Mouse (Mus musculus) embryo, embryonic 11 days (tissue): ENCODE measurements around the gene Gm20518.
A peak's percentile ranks its signal among the peaks of the same experiment; 100 is the strongest.

Experiments used
- DNase-seq: peaks from one replicate; pipeline ENCODE4 v3.0.0-alpha.2; 2015

Gene Gm20518

DNA sequence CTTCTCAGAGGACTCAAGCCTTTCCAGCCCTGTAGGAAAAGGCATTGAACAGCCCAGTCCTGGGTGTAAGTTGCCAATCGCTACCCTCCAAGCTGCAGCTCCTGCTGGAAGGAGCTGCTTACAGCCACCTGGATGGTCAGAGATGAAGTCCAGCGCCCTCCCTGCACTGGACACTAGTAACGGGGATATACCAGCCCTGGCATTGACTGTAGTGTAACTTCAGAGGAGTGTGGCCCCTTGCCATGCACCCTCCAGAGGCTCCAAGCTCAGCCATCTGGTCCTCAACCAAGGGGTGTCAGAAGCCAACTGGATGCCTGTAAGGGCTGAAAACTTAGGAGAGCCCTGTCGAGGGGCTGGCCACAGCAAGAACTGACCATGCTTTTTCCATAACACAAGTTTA, 51.5 kb downstream of the Gm20518 start:
- DNase-seq = no peak

GRCm38 (mm10) chr16:17838051-17838450, 53.4 kb downstream of the Gm20518 start, which contains the start of gene Car15:
Car15 (minus strand) TSS chr16:17838364.
- no peak for DNase-seq

DNA sequence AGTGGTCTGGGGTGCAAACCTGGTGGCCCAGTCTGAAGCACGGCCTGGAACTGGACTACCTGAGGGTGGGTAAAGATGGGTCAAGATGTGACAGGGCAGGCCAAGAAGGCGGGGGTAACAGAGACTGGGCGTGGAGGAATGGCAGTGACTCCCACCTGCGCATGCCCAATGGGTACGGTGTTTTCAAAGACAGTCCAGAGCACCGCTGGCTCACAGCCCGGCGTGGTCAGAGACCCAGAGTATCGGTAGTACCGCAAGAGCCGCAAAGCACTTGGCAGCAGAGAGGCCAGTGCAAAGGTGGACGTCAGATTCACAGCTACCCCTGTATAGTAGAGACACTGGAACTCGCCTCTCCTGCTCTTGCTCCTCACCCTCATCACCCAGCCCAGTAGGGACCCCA, 56.0 kb downstream of the Gm20518 start:
- no peak for DNase-seq

GRCm38 (mm10) chr16:17834543-17834942, 56.9 kb downstream of the Gm20518 start:
- no peak for DNase-seq

DNA sequence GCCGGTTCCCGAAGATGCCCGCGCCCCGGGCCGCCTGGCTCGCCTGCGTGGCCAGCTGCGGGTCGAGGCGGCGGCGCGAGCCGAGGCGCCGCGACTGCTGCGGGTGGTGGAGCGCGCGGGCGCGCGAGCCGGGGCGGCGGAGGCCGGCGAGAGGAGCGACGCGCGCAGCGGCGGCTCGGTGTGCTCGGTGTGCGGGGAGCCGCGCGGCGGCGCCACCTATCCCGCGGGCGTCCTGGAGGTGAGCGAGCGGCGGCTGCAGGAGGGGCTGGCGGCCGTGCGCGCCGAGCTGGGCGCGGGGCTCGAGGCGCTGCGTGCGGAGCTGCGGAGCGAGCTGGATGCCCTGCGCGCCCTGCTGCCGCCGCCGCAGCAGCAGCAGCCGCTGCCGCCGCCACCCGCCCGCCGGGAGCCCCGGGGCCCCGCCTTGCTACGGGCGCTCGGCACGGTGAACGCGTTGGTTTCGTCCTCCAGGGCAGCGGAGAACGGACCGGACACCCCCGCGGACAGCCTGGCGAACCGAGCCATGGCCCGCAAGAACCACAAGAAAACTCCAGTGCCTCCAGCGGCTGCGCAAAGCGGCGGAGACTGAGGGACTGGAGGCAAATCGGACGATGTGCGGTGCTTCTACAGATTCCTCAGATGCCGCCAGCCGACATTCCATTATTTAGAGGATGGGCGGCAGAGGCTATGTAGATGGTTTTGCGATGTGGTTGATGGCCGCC, 57.6 kb downstream of the Gm20518 start:
- DNase-seq = peak; percentile 69

- peak; percentile 65 for DNase-seq
These were observed 58.2 kb downstream of the Gm20518 start for GRCm38 (mm10) chr16:17833321-17833680.

DNA sequence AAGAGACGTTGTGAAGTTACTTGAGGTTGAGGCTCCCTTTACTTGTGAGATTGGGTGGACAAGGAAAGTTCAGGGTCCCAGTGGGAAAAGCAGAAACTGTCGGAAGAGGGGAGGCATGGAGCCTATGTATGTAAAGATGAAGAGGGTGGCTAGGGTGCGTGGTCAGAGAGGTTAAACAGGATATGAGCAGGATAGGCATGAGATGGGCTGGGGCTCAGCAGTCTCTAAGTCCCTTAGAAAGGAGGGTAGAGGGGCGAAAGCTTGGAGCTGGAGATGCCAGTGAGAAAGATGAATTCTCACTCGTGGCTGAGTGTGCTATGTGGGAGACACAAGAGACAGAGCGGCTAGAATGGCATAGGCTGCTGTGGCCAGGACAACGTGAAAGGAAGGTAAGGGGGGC, 58.6 kb downstream of the Gm20518 start, which contains the start of gene B830017H08Rik:
Gene B830017H08Rik, plus strand, starts transcription at position 301 of the 400 bp plus-strand sequence.
- no peak for DNase-seq

GRCm38 (mm10) chr16:17831781-17832180, 59.7 kb downstream of the Gm20518 start:
- peak; percentile 53 for DNase-seq

GRCm38 (mm10) chr16:17830385-17831178, 60.9 kb downstream of the Gm20518 start:
- no peak for DNase-seq

DNA sequence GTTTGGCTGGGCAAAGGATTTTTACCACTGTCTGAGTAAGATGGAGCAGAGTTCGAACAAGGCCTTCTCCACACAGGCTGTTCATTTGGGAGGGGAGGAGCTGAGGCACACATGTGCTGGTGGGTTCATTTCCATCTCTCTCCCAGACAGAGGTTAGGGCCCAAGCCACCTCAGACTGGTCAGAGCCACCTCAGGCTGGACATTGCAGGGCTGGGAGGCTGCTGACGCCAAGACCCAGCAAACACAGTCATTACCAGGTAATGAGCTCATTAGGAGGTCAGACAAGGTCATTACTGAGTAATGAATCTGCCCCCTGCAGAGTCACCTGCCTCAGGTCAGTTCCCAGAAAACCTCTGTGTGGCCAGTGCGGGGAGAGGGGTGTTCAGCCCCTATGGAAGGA, 62.6 kb downstream of the Gm20518 start:
- DNase-seq = no peak

DNA sequence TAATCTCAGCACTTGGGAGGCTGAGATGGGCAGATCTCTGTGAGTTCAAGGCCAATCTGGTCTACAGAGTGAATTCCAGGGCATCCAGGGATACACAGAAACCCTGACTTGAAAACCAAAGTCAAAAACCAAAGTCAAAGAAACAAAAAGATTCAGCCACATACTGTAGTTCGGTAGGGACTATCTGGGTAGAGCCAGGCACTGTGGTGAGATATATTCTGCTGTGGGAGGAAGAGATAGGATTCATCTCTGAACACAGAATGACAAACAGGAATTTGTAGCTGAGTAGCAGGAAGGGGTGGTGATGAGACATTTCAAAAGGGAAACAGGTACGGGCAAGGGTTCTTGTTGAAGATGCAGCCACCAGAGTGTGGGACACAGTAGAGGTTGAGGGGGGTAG, 63.2 kb downstream of the Gm20518 start:
- DNase-seq = no peak

DNA sequence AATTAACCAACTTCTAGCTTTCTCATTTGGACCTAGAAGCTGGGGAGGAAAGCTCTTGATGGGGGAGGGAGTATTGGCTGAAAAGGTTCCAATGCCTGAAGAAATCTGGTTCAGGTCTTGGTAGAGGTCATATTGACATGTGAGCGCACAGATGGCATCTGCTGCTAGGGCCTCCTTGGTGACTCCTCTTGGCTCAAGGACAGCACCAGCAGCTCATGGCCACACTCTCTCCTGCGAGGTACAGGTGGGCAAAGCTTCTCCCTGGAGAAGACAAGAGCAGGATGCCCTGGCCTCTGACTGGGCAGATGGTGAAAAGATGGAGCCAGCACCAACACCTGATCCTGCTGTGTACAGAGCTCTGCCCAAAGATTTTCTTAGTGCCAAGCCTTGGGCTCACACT, 65.0 kb downstream of the Gm20518 start:
- no peak for DNase-seq

DNA sequence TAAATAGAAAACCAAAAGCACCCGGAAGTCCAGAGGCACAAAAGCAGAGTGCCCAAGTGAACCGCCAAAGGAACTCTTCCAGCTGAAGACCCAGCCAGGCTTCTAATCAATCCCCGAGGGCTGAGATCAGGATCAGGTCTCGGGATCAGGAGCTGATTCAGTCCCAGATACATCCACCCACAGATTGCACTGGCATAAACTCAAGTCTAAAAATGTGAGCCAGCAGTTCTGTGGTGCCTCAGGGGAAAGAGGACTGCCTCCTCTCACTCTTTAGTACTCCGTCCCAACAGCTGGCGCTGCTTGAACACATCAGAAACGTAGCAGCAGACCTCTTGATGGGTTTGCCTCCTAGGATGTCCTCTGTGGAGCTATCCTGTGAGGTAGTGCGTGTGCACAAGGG, 74.9 kb downstream of the Gm20518 start:
- DNase-seq = no peak

DNA sequence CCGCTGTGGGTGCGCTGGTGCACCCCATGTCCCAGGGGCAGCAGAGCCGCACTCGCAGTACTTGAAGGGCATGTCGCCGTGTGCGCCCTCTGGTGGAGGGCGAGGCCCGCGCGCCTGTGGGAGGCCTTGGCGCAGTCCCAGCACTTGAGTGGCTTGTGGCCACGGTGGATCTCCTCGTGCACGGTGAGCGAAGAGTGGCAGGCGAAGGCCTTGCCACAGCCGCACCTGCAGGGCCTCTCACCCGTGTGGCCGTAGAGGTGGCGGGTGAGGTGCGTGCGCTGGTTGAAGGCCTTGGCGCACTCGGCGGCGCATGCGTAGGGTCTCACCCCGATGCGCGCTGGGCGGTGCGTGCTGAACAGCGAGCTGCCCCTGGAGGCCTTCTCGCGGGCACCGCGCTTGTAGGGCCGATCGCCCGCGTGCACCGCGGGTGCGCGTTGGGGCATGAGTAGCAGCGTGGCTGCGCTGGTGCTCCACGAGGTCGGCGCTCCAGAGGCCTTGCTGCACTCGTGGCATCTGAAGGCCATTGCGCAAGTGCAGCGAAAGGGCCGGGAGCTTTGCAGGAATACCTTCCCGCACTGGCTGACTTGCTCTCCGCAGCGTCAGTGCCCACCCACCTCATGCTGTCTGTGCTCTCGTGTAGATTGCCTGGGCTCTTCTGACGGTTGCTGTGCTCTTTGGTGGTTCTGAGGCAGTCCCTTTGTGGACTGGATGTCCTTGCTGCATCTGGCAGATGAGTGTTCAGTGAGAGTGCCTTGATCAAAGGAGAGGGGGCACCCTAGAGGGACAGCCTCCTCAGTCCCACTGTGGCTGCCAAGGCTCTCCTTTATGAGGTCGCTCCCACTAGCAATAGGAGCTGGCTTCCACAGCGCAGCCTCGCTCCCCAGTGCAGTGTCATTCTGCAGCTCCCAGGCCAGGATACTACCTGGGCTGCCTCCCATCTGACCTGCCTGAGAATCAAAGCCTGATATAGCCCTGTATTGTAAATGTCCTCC, 75.8 kb downstream of the Gm20518 start:
- DNase-seq = peak; percentile 92

- DNase-seq = no peak
These were observed 78.3 kb downstream of the Gm20518 start for GRCm38 (mm10) chr16:17813173-17813572.

DNA sequence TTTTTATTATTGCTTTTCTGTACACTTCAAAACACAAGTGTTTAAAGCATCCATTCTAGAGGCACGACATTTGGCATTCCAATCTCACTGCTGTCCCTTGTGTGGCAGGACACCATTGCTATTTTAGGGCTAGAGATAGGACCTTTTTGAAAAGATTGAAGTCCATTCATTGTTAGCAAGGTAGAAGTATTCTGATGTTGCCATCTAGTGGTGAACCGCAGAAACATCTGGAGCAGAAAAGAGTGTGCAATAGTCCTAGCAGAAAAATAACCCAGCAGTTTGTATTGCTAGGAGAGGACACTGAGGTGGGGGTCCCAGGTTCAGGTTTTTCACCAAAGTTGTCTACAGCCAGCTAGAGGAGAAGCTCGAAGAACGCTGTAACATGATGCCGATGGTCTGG, 79.4 kb downstream of the Gm20518 start:
- DNase-seq = peak; percentile 74

- DNase-seq = peak; percentile 88
These were observed 81.8 kb downstream of the Gm20518 start for GRCm38 (mm10) chr16:17809711-17810110.

DNA sequence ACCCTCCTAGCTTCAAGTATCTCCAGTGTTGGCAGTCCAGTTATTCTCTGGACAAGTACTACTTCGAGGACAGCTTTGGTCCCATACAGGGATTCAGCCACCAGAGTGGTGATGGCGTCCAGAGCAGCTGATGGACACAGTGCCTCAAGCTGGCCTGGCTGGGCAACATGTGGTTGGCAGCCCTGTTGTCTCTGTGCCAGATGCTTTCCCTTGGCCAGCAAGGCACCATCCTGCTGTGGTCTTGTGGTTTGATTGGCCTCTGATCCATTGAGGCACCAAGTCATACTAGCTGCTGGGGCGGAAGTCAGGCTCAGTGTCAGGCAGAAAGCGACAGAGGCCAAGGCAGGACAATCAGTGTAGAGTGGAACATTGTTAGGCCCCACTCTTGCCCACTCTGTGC, 82.3 kb downstream of the Gm20518 start:
- no peak for DNase-seq

- peak; percentile 96 for DNase-seq
These were observed 84.1 kb downstream of the Gm20518 start for GRCm38 (mm10) chr16:17807192-17808009.

DNA sequence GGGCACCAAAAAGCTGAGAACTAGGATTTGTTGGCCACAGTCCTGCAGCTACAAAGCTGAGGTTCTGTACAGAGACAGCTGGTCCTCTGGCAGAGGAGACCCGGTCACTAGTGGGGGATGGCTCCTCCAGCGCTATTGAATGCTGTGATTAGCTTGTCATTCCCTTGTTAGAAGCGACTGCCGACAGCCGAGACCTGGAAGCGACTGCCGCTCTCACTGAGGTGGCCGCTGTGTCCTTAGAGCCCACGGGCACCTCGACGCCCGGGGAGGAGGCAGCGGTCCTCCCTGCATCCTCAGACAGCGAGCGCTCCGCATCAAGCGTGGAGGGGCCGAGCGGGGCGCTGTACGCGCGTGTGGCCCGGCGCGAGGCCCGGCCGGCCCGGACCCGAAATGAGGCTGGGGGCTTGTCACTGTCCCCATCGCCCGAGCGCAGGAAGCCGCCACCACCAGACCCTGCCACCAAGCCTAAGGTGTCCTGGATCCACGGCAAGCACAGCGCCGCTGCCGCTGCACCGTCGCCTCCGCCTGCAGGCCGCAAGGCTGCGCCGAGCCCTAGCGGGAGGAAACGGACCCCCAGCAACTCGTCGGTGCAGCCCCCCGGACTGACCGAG, 84.8 kb downstream of the Gm20518 start:
- no peak for DNase-seq

GRCm38 (mm10) chr16:17804982-17805381, 86.5 kb downstream of the Gm20518 start:
- DNase-seq = no peak
